Mouse (Mus musculus): ENCODE data around the gene Cyb5d1. TPM values are rescaled to one million over a fixed set of nuclear protein-coding genes. Genes with fewer than 3 reads are reported as not detected.
A peak's percentile ranks its signal among the peaks of the same experiment; 100 is the strongest.

Cyb5d1 gene
- total RNA-seq, 2 experiments from 2014 or later = 43.6 to 45.0 TPM

- Histone ChIP-seq H3K4me3 (peak within 1 kb of the TSS; percentile 87), H3K27ac (peak within 1 kb of the TSS; percentile 99)
- TF ChIP-seq CTCF (conservative IDR thresholded peaks at IDR 0.05) = no peak
- peak; percentile 68 to 80 for DNase-seq (ENCODE audit: low spot score in 2 of 2)
Measured at GRCm38 (mm10) chr11:69413221-69414181, 18.1 kb upstream of the Cyb5d1 start, which contains the start of gene Kdm6b. Gene Kdm6b, minus strand, starts transcription at chr11:69413675.

- H3K27ac ChIP-seq = peak overlapping the region; percentile 99
- DNase-seq (ENCODE audit: low spot score in 2 of 2) = no peak
- no peak for TF ChIP-seq CTCF (conservative IDR thresholded peaks at IDR 0.05)
Measured at GRCm38 (mm10) chr11:69412548-69412947, 17.1 kb upstream of the Cyb5d1 start.

GRCm38 (mm10) chr11:69411538-69412203, 16.2 kb upstream of the Cyb5d1 start:
- Histone ChIP-seq H3K4me3 (peak overlapping the region; percentile 87), H3K27ac (peak overlapping the region; percentile 99)
- TF ChIP-seq CTCF (conservative IDR thresholded peaks at IDR 0.05) = no peak
- DNase-seq (ENCODE audit: low spot score in 2 of 2) = peak in 1 of 2 experiments; percentile 39

More at GRCm38 (mm10) chr11:69412548-69412947, 17.1 kb upstream of the Cyb5d1 start:
- H3K4me3 ChIP-seq = peak overlapping the region; percentile 87

- Histone ChIP-seq H3K4me3 (peak overlapping the region; percentile 87), H3K27ac (peak overlapping the region; percentile 99)
- DNase-seq (ENCODE audit: low spot score in 2 of 2) = peak; percentile 92 to 94
- TF ChIP-seq CTCF (conservative IDR thresholded peaks at IDR 0.05) = no peak
Measured at GRCm38 (mm10) chr11:69411073-69411535, 15.7 kb upstream of the Cyb5d1 start.

- TF ChIP-seq CTCF (conservative IDR thresholded peaks at IDR 0.05) = no peak
- Histone ChIP-seq H3K4me3 (peak overlapping the region; percentile 87), H3K27ac (peak overlapping the region; percentile 99)
- peak in 1 of 2 experiments; percentile 47 for DNase-seq (ENCODE audit: low spot score in 2 of 2)
Measured at GRCm38 (mm10) chr11:69410310-69411072, 15.1 kb upstream of the Cyb5d1 start.

- no peak for TF ChIP-seq CTCF (conservative IDR thresholded peaks at IDR 0.05)
- peak overlapping the region; percentile 99 for H3K27ac ChIP-seq
- DNase-seq (ENCODE audit: low spot score in 2 of 2) = no peak
Measured at GRCm38 (mm10) chr11:69410045-69410309, 14.5 kb upstream of the Cyb5d1 start.

GRCm38 (mm10) chr11:69409378-69410044, 14.1 kb upstream of the Cyb5d1 start:
- H3K4me3 ChIP-seq = peak overlapping the region; percentile 87
- peak in 1 of 2 experiments; percentile 72 for DNase-seq (ENCODE audit: low spot score in 2 of 2)
- TF ChIP-seq CTCF (conservative IDR thresholded peaks at IDR 0.05) = no peak

More at GRCm38 (mm10) chr11:69410045-69410309, 14.5 kb upstream of the Cyb5d1 start:
- H3K4me3 ChIP-seq = peak overlapping the region; percentile 87

GRCm38 (mm10) chr11:69408541-69409377, 13.3 kb upstream of the Cyb5d1 start:
- DNase-seq (ENCODE audit: low spot score in 2 of 2) = peak; percentile 74 to 91
- H3K4me3 ChIP-seq = peak overlapping the region; percentile 87
- peak overlapping the region; percentile 99 for H3K27ac ChIP-seq
- TF ChIP-seq CTCF (conservative IDR thresholded peaks at IDR 0.05) = peak; percentile 54

More at GRCm38 (mm10) chr11:69409378-69410044, 14.1 kb upstream of the Cyb5d1 start:
- H3K27ac ChIP-seq = peak overlapping the region; percentile 99

- peak overlapping the region; percentile 87 for H3K4me3 ChIP-seq
- no peak for DNase-seq (ENCODE audit: low spot score in 2 of 2)
- H3K27ac ChIP-seq = peak overlapping the region; percentile 99
- no peak for TF ChIP-seq CTCF (conservative IDR thresholded peaks at IDR 0.05)
Measured at GRCm38 (mm10) chr11:69407724-69408004, 12.2 kb upstream of the Cyb5d1 start.

- no peak for DNase-seq (ENCODE audit: low spot score in 2 of 2)
- TF ChIP-seq CTCF (conservative IDR thresholded peaks at IDR 0.05) = no peak
- H3K4me3 ChIP-seq = peak overlapping the region; percentile 8; the same call in 1 of the 2 replicates
Measured at GRCm38 (mm10) chr11:69406867-69407723, 11.7 kb upstream of the Cyb5d1 start.

More at GRCm38 (mm10) chr11:69406867-69407723, 11.7 kb upstream of the Cyb5d1 start:
- peak overlapping the region; percentile 99; the same call in 1 of the 2 replicates for H3K27ac ChIP-seq

Measured in layer of hippocampus, adult 2 months (tissue).